Mouse (Mus musculus) liver, embryonic 14.5 days (tissue): Measurements from ENCODE around the gene Sfn.
A peak's percentile ranks its signal among the peaks of the same experiment; 100 is the strongest.

Experiments
- CTCF ChIP-seq: IDR thresholded peaks from 2 replicates; pipeline ENCODE4 v1.5.1; 2016; ENCODE audit warnings: antibody characterized with exemption, low read depth, control low read depth
- EP300 ChIP-seq: IDR thresholded peaks from 2 replicates; pipeline ENCODE4 v1.6.1; 2016; ENCODE audit warnings: antibody characterized with exemption, low read depth

- TF ChIP-seq CTCF: peak; percentile 47
- no peak for TF ChIP-seq EP300
Observed at GRCm38 (mm10) chr4:133611815-133612214, 9.8 kb upstream of the Sfn start.
